Mouse (Mus musculus): ENCODE measurements around the gene Sult1e1.

The Sult1e1 gene

GRCm38 (mm10) chr5:87591494-87591893 lies at the start of gene Sult1e1:
Gene Sult1e1, minus strand, starts transcription at chr5:87591594.
- DNase-seq (ENCODE audit: low read depth, low spot score), result no peak

DNA sequence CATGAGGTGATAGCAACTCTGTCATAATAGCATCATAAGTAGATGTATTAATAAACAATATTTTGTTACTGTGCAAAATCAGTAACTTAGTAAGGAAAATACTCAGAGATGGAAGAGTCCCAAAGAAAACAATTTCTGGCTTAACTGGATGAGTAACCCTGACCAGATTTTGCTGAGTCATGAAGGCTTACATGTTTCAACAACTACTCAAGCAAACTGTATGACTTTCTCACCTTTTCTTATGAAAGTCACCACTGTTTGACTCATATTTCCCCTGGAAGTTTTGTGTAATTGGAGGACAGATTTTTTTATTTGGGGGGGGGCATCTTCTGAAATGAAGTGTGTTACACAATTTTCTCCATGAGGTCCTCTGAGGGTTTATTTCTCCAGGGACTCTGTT lies 31.3 kb upstream of the Sult1e1 start:
- no peak for DNase-seq (ENCODE audit: low read depth, low spot score)

- DNase-seq (ENCODE audit: low read depth, low spot score), result no peak
Observed at GRCm38 (mm10) chr5:87615128-87615390, 23.7 kb upstream of the Sult1e1 start.

GRCm38 (mm10) chr5:87614364-87615127 lies 23.2 kb upstream of the Sult1e1 start:
- no peak for DNase-seq (ENCODE audit: low read depth, low spot score)

DNA sequence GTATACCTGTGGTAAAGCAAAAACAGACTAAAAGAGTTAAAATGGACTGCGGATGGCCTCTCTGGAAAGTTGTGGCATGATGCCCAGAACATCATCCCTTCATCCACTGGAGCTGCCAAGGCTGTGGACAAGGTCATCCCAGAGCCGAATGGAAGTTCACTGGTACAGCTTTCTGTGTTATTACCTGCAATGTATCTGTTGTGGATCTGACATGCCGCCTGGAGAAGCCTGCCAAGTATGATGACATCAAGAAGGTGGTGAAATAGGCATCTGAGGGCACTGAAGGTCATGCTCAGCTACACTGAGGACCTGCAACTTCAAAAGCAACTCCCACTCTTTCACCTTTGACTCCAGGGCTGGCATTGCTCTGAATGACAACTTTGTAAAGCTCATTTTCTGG lies 9.6 kb upstream of the Sult1e1 start:
- no peak for DNase-seq (ENCODE audit: low read depth, low spot score)

DNA sequence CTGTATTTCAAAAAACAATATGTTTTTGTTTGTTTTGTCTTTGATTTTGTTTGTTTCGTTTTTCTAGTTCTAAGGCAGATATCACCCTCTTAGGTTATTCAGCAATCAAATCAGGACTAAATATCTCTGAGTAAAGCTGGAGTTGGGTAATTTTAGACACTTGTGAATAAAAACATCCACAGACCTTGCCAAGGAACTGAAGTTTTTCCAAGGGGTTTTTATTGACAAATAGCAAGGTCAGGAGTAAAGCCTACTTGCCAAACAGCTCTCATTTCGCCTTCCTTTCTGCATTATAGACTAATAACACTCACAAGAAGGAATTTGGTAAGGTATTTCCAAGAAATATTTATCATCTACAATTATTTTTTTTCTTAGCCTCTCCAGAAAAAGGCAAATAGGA lies 6.5 kb upstream of the Sult1e1 start:
- DNase-seq (ENCODE audit: low read depth, low spot score), result no peak

GRCm38 (mm10) chr5:87589916-87590315 lies 1.5 kb downstream of the Sult1e1 start:
- no peak for DNase-seq (ENCODE audit: low read depth, low spot score)

GRCm38 (mm10) chr5:87580389-87580788 lies 11.0 kb downstream of the Sult1e1 start:
- no peak for DNase-seq (ENCODE audit: low read depth, low spot score)

GRCm38 (mm10) chr5:87574174-87574573 lies 17.2 kb downstream of the Sult1e1 start:
- DNase-seq (ENCODE audit: low read depth, low spot score), result peak; percentile 6

- DNase-seq (ENCODE audit: low read depth, low spot score), result peak; percentile 32
Observed at GRCm38 (mm10) chr5:87573490-87573889, 17.9 kb downstream of the Sult1e1 start.

DNA sequence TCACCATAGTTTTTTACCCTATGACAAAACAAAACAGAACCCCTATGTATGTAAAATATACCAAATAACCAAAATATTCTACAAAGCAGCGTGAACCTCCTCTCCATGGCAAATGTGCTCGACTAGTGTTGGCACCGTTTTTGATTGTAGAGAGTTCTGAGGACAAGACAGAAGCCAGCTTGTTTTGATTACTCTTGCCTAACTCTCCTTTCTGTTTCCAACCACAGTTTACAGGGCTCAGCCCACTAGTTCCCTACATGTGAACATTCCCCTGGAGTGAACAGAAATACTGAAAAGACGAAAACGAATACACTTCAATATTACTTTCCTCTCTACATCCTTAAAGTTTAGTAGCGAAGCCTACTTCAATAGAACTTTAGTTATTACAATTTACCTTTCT lies 18.6 kb downstream of the Sult1e1 start:
- no peak for DNase-seq (ENCODE audit: low read depth, low spot score)

GRCm38 (mm10) chr5:87568845-87569244 lies 22.5 kb downstream of the Sult1e1 start, which contains the start of gene Sult1d1:
Gene Sult1d1, minus strand, starts transcription at chr5:87569027.
- no peak for DNase-seq (ENCODE audit: low read depth, low spot score)

- DNase-seq (ENCODE audit: low read depth, low spot score), result no peak
Observed at GRCm38 (mm10) chr5:87567306-87567705, 24.1 kb downstream of the Sult1e1 start.

- DNase-seq (ENCODE audit: low read depth, low spot score), result no peak
Observed at GRCm38 (mm10) chr5:87562966-87563365, 28.4 kb downstream of the Sult1e1 start.

- DNase-seq (ENCODE audit: low read depth, low spot score), result no peak
Observed at GRCm38 (mm10) chr5:87562526-87562925, 28.9 kb downstream of the Sult1e1 start.

DNA sequence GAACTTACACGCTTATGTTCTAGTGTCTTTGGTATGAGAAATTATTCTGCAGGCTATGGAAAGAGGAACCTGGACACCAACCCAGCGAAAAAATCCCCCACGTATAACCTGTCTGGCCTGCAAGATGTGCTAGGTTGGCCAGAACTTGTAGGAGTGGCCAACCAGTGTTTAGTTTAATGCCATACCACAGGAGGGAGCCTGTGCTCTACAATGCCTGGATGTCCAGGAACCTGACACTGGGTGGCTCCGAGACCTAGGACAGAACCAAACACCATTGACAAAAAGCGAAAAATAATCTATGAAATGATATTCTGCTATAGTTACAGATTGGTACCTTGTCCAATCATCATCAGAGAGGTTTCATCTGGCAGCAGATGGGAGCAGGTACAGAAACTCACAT lies 31.2 kb downstream of the Sult1e1 start:
- no peak for DNase-seq (ENCODE audit: low read depth, low spot score)

DNA sequence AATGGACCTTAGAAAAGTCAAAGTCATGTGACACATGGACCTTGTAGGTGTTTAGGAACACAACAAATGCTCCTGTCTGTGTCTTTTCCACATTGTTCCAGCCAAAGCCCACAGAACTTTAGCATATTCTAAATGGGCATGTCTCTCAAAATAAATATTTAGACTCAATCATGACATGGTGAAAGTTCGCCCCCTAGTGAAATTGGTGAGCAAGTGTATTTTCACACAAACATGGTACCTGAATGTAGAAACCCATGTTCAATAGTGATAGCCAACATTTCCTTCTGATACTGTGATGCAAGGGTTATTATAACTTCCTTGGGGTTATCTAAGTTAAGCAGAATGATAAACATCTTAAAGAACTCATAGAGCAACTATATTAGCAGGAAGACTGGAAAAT lies 40.5 kb downstream of the Sult1e1 start:
- DNase-seq (ENCODE audit: low read depth, low spot score), result no peak

GRCm38 (mm10) chr5:87538111-87538510 lies 53.3 kb downstream of the Sult1e1 start, which contains the start of gene Sult1b1:
Gene Sult1b1, minus strand, starts transcription at chr5:87538195.
- no peak for DNase-seq (ENCODE audit: low read depth, low spot score)

GRCm38 (mm10) chr5:87535994-87536644 lies 55.3 kb downstream of the Sult1e1 start:
- DNase-seq (ENCODE audit: low read depth, low spot score), result no peak

DNA sequence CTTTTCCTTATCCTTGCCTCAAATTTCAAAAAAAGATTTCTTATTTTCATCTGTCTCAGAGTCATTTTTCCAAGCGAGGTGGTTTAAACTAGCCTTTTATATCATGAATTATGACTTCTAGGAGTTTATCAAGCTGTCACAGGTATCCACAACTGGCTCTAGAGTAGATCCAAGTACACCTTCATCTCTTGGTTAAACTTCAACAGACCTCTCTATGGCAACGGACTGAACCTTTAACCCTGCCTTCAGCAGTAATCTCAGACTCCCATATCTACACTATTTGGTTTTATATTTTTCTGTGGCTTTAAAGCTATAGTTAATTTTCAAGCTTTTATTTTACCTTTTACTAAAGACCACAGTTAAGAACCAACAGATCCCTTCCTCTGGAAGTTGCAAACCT lies 59.1 kb downstream of the Sult1e1 start:
- DNase-seq (ENCODE audit: low read depth, low spot score), result no peak

Data from forelimb bud, embryonic 11.5 days (tissue).